Mouse (Mus musculus) frontal cortex, postnatal 36 days (tissue): ENCODE data around the gene Elp4.

Experiments
- DNase-seq, 2 experiments: peaks; one replicate each; pipeline ENCODE4 v3.0.0; 2022; ENCODE audit warnings: low spot score in 2 of 2

The Elp4 gene

DNA sequence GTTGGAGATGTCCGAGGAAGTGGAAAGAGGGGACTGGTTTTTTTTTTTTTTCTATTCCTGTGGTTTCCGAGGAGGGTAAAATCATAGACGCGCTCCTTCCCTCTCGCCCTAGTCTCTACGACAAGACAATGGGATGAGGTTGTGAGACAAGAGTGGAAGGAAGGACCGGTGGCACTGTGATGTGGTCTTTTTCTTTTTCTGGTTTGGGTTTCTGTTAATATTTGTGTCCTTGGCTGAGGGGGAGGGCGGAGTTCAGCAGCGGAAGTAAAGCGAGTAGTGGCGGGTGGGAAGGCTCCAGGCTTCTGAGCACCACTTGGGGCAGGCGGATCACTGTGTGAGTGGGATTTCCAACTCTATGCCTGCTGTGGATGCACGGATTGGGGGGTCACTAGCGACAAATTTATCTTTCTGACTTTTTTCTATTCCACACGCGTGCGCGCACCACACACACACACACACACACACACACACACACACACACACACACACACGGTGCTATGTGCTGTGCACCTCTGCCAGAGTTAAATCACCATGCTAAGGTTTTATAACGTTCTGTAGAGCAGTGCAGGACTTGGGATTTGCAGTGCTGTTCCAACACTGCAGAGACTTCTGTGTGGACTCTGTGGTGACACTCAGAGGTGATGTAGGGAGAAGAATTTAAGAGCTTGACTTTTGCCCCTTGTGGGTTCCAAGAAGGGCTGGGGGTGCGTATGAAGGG, 221.6 kb downstream of the Elp4 start:
- DNase-seq = no peak

DNA sequence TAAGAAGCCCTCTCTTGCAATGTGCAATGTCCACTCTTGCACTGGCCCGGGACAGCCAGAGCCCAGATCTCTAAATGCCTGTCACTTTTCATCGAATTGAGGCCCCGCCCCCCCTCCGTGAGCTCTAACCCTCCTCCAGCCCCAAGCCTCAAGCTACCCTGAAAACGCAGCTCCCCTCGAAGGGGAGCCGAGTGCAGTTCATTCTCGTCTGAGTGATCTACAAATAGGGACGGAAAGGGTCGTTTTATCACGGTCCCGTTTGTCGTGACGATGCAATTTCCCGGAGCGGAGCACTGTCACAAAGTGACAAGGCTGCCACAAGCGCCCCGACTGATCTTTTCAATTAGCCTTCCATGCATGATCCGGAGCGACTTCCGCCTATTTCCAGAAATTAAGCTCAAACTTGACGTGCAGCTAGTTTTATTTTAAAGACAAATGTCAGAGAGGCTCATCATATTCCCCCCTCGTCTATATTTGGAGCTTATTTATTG, 222.3 kb downstream of the Elp4 start:
- no peak for DNase-seq

DNA sequence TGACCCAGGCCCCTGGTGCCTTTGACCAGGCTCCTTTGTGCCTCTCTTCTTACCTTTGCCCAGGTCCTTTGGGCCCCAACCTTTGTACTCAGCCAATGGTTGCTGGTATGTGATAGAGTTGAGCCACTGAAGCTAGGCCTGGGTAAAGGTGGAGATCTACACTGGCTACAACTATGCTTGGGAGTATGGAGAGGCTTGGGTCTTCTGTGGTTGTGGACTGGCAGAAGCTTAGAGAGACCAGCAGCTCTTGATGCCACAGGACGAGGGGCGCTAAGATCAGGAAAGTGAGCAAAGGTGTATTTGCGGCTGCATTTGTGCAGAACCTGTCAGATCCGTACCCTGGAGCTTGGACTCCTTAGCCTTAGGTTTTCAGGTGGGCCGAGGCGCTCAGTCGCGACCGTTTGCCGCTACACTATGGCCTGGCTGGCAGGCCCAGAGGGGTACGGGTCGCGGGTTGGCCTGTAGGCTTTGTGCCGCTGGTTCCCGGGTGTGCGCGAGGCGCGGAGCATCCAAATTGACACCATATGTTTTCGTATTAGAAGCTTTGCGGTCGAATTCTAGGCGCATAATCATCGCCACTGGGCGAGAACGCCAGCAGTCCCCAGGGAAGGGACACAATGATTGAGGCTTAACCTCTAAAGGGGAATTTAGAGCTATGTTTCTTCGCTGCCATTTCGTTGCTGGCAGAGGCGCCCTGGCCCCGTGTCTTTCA, 223.2 kb downstream of the Elp4 start:
- no peak for DNase-seq

DNA sequence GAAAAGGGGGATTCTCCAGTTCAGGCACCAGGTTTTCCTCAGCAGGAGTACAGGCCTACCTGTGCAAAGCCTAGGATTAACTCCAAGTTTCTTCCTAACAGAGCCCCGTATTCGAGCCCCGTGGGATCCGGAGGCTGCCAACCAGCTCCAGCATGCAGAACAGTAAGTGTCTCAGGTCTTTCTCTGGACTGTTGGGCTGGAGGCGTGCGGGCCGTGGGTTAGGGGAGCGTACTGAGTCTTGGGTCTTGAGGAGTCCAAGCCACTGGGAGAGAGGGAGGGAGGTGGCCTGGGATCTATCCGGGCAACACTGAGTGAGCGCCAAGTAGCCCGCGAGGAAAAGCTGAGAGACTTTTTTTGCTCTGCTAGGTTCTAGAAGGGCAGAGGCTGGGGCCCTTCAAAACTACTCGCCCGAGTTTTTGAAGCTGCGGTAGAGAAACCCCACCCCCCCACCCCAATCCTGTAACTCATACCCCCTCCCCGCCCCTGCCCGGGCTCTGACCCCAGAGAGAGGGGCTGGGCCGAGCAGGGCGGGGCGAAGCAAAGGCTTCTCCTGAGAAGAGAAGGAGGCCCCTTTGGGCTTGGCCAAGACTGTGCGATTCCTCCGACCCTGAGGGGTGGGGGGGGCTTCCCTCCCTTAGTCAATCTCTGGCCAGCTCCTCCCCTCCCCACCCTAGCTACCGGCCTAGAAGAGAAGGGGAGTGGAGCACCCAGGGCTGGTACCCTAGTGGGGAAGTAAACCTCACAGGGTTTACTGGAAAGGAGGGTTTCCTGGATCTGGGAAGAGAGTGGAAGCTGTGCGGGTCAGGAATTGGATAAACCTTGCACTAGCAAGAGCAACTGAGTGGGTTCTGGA, 224.0 kb downstream of the Elp4 start:
- DNase-seq = no peak

DNA sequence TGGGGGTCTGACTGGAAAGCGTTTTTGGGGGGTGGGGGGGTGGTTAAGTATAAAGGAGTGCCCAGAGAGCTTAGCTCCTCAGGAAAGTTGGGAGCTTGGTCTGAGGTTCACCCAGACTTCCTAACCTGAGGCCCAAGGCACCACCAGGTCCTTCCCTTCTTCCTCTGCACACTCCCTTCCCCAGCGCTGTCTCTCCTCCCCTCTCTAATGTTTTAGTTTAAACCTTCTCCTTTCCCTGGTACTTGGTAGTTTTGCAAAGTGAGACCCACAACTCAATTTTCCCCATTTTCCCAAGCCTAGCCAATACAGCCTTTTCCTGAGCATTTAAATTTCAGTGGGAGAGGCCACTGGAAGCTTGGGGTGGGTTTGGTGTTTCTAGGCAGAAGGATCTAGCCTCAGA, 225.0 kb downstream of the Elp4 start:
- no peak for DNase-seq

DNA sequence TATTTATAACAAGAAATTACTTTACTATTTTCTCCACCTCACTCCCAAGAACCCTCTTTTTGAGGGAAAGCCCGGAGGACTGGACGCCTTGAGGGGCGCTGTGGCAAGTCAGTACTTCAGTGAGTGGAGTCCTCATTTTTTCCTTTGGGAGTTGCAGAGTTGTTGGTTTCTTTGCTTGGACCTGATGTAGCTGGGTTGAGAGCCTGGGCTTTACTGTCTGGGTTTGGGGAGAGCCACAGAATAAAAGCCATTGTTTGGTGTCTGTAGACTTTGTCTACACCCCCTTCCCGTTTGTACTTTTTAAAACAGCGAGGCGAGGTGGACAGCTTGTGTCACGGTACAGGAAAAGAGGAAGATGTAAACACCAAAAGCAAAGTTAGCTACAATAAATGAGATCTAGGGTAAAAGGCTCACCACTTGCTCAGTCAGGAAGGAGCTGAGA, 225.5 kb downstream of the Elp4 start:
- DNase-seq = no peak

DNA sequence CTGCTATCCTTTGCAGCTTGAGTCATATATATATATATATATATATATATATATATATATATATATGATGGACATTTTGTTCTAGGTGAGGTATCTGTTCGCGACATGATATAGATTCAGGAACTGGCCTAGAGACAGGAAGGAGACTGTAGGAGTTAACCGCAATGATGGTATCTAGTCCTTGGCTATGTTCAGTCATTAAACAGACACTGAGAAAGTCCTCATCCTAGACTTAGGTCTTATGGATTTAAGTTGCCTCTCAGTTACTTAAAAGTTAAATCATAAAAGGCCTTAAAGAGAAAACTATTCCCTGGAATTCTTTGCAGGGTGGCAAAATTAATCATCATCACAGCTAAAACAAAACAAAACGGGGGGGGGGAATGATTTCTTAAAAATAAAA, 226.1 kb downstream of the Elp4 start:
- no peak for DNase-seq

DNA sequence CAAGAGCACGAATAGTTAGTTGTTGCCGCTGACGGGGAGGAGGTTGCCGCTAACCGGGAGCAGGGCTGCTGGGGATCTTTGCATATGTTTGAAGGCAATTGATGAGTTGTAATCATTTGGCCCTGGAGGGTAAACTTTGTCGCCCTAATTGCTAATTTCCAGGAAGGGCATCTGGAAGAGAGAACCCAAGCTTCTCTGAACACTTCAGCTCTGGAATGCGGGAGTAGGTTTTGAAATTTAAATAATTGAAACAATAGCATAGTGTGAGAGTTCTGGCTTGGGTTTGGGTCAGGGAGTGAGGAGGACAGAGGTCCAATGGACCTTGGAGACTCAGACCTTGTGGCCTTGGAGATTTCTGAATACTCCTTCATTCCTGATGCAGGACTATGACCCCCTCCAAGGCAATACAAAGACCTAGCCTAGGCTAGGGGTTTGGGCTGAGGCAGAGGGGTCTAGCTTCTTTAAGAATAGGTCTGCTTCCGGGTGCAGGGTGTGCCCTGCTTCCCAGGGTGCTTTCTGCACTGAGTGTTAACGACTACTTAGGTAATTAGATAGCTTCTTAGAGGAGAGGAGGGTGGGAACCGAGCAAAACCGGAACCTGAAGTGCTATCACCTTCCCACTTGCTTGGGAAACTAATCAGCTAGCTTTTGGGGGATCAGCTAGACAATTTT, 226.8 kb downstream of the Elp4 start:
- no peak for DNase-seq

DNA sequence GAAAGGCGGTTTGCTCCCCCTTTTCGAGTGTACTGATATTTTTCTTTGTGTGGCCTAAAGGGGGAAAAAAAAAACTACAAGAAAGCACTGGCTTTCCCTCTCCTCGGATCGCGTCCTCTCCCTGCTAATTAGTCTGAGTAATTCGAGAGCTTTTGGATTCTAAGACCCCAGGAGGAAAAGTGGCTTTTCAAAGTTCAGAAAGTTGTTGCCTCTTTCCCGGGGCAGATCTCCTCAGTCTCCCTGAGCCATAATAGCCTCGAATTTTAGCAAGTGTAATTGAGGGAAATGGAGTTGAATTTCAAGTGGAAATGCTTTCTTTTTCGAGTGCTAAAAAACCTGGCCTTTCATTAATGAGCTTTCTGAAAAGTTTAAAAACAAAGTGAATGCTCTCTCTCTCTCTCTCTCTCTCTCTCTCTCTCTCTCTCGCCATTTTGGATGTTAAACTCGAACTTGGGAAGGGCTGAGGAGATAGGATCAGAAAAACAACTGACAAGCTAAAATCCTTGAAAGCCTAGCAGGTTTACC, 227.4 kb downstream of the Elp4 start:
- DNase-seq = no peak

DNA sequence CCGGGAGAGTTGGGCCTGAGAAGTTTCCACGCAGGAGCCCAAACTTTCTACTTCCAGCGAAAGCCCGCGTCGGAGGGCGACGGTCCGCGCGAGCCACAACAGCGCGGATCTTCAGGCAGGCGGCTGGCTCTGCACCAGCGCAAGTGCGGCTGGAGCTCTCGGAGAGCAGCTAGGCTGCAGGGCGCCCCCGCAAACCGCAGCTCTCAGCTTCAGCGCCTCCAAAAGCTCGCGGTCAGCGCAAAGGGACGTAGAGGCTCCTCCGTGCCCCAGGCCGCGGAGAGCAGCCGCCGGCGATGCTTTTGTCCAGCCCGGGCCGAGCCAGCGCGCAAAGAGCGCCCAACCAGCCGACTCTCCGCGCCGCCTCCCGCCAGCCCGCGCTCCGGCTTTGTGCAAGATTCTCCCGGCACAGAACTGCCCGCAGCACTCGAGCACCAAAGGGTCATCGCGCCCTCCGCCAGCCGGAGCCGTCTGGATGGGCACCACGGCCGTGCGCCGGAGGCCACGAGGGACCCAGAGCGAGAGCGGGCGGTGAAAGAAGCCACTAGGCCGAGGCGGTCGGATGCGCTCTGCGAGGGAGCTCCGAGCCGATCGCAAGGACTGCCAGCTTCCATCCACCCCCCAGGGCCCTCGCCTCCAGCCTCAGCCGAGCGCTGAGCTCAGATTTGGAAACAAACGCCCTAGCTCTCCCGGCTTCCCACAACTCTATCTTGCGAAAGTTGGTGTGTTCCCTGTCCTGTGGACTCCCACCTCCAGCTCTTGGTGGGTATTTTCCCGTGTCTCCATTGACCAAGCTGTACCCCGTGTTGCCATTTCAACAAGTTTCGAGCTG, 228.1 kb downstream of the Elp4 start:
- no peak for DNase-seq

DNA sequence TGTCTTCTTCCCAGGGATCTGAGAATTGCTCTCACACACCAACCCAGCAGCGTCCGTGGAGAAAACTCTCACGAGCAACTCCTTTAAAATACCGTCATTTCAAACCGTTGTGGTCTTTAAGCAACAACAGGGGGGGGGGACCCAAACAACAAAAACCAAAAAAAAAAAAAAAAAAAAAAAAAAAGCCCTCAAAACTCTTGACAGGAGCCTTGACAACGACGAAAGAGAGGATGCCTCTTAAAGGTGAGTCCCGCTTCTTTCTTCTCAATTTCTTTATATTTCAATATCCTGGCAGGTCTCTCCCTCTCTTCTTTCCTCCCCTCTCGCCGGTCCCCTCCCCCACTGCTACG, 228.7 kb downstream of the Elp4 start:
- no peak for DNase-seq

DNA sequence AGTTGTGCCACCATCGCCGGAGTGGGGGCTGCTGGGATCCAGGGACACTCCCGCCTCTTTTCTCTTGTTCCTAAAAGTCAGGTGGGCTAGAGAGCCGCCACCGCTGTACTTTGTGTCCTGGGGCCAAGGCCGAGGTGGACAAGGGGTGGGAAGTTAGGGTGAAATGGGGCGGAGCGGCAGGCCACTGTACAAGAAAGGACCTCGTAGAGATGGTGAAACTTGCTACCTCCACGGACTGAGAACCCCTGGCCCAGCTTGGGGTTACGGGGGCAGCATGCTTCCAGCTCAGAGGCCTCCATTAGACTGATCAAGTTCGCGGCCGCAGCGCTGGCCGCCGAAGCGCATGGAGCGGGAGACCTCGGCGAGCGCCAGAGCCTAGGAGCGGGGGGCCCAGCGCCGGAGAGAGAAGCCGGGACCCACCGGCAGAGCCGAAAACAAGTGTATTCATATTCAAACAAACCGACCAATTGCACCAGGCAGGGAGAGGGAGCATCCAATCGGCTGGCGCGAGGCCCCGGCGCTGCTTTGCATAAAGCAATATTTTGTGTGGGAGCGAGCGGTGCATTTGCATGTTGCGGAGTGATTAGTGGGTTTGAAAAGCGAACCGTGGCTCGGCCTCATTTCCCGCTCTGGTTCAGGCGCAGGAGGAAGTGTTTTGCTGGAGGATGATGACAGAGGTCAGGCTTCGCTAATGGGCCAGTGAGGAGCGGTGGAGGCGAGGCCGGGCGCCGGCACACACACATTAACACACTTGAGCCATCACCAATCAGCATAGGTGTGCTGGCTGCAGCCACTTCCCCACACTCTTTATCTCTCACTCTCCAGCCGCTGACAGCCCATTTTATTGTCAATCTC, 229.3 kb downstream of the Elp4 start:
- peak; percentile 76 to 84 for DNase-seq

DNA sequence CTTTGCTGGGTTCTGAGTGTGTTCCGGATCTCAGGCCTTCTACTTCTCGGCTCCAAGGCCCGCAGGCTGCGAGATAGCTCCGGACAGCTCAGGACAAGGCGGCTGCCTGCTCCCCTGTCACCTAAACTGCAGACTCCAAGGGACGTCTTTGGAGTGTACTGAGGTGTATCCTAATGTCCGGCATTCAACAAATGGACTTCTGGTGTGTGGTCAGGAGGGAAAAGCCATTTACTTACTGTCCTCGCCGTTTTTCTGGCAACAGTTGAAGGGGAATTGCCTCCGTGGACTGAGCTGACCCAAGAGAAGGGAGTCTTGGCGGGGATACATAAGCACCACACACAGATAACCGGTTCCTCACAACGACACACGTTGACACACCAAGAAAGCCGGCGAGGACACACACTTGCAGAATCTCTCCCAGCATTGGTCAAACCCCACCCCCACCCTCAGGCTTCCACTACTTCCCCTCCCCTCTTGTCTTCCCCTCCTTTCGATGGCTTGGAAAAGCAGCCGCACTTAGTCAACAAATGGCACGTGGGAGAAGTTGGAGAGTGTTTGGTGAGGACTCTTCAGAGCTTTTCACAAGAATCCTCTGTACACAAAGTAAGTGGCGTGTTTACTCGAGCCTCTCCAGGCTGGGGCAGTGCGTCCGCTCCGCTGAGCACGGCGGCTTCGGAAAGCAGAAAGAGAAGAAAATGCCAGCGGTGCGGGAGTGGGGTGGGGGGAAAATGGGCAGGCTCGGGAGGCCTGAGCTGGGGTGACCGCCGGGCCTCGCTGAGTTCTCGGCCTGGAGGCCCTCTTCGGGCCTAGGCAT, 230.1 kb downstream of the Elp4 start:
- DNase-seq = no peak

DNA sequence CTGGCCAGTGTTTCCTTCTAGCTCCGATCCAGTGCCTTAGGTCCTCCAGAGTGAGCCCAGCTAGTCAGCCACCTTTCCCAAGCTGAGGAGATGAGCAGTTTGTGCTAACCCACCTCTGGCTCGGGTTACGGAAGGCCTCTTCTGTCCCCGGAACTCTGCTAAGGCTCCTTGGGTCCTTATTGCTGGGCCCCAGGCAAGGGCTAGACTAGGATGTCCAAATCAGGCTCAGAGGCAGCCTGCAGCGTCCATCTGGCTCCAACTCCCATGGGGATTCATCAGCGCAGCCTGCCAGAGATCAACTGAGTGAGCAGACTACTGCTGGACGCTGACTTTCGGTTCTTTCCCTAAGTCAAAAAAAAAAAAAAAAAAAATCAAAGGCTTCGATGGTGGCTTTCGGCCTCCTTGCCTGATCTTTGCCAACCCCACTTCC, 230.7 kb downstream of the Elp4 start:
- no peak for DNase-seq

DNA sequence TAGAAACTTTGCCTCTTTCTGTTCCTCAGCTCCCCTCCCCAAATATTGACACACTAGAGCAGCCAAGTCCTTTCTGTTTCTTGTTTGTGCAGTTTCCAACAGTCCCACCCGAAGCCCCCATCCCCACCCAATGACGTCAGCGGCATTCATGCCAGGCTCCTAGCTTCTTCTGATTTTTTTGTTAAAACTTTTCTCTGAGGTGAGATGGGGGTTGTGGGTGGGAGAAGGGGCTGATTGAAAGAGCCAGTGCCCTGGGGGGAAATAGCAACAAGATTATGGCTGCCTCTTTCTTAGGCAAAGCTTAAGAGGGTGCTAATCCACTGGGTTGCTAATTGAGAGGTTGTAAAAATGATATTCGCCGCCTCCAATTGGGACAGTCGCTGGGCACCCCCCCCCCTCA, 231.3 kb downstream of the Elp4 start:
- DNase-seq = no peak

DNA sequence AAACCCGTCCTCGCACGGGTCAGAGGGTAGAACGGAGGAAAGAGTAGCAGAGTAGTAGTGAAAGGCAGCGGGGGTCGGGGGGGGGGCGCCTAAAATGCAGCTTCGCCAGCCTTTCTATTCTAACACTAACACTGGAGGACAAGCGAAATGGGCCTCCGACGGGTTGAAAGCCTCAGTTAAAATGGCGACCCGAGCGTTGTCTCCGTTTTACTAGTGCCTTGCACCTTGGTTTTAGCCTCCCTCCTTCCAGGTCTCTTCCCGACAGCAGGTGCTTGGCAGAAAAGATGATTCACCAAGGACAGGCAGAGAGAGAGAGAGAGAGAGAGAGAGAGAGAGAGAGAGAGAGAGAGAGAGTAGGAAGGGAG, 231.8 kb downstream of the Elp4 start:
- DNase-seq = no peak

DNA sequence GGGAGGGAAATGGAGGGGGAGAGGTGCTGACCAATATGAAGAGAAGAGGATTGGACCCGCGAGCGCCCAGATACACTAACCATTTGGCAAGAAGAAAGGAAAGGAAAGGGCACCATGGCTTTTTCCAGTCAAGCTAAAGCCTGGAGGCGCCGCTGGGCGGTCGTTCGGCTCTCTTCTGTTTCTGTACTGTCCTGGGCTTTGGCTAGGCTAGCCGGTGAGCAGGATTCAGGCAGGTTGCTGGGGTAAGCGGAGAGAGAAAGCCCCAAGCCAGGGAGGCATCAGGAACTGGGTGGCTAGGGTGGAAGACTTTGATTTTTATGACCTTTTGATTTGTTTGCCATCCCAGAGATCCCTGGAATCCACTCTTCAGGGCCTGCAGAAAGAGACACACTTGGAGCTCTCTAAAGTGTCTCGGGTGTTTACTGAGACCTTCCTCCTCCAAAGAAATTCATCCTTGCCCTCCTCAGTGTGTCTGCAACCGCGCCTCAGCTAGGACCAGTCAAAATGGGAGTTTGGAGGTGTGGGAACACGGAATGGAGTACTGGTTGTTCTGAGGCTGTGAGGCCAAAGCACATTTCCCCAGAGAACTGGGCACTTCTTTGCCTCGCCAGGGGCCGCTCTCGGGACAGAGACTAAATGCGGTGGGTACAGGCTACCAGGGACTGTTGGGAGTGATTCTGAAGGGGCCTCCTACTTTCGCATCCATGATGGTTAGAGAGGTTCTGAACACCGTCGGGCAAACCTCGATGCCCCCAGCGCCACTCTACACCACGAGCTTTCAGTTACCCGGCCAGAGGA, 232.4 kb downstream of the Elp4 start:
- DNase-seq = no peak

DNA sequence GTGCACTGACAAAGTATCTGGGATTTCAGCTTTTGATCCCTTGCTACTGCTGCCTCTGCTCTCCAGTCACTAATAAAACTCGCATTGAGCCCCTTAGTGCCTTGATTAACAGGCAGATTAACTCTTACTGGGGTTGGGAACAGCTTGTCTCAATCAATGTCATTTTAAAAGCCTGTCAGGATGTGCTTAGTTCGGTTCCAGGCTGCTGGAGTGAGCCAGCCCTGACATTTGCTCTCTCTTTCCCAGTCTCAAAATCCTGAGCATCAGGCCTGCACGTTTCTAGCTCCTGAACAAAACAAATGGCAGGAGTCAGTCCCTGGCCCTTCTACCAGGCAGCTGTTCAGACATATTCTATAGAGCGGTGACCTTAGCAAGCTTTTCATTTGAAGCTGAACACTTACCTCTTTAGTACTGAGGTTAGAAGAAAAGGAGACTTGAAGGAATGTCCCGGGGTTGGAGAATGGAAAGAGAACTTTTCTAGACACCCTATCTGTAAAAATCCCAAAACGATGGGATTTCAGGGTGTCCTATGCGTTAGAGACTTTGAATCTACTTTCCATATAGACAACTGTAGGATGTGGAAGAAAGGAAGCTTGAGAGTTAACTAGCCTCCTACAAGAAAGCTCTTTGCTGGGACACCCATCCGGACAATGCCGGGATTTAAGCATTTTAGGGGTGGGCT, 233.1 kb downstream of the Elp4 start:
- no peak for DNase-seq
